Mouse (Mus musculus) midbrain, embryonic 13.5 days (tissue): Measurements from ENCODE around the gene Fam198a. TPM values are rescaled to one million over a fixed set of nuclear protein-coding genes. Genes with fewer than 3 reads are reported as not detected.

ENCODE experiments used
- ATAC-seq: fragments of 200-750 bp; cut with Nextera tagmentation; 2 replicates; pipeline ENCODE4 v1.8.0; 2017; ENCODE audit warnings: mild to moderate bottlenecking, moderate TSS enrichment, moderate library complexity
- H3K27ac ChIP-seq: fragments of 300-500 bp; sonication (generic); 2 replicates; pipeline ENCODE4 v1.5.1; 2015; ENCODE audit warnings: inconsistent platforms, mild to moderate bottlenecking, moderate library complexity
- H3K27me3 ChIP-seq: fragments of 300-500 bp; sonication (generic); 2 replicates; pipeline ENCODE4 v1.6.1; 2015; ENCODE audit warnings: mild to moderate bottlenecking, inconsistent platforms
- H3K36me3 ChIP-seq: fragments of 300-500 bp; sonication (generic); 2 replicates; pipeline ENCODE4 v1.6.1; 2015; ENCODE audit warnings: mild to moderate bottlenecking, inconsistent platforms
- H3K4me1 ChIP-seq: fragments of 300-500 bp; sonication (generic); replicated peaks from 2 replicates; pipeline ENCODE4 v1.6.1; 2015; ENCODE audit warnings: inconsistent platforms
- H3K4me2 ChIP-seq: fragments of 300-500 bp; sonication (generic); replicated peaks from 2 replicates; pipeline ENCODE4 v1.6.1; 2015; ENCODE audit warnings: moderate library complexity, mild to moderate bottlenecking, inconsistent platforms
- H3K4me3 ChIP-seq: fragments of 300-500 bp; sonication (generic); replicated peaks from 2 replicates; pipeline ENCODE4 v1.5.1; 2015; ENCODE audit warnings: mild to moderate bottlenecking, inconsistent platforms
- H3K9ac ChIP-seq: fragments of 300-500 bp; sonication (generic); replicated peaks from 2 replicates; pipeline ENCODE4 v1.6.1; 2015; ENCODE audit warnings: mild to moderate bottlenecking, inconsistent platforms
- H3K9me3 ChIP-seq: fragments of 300-500 bp; sonication (generic); 2 replicates; pipeline ENCODE4 v1.6.1; 2016; ENCODE audit warnings: mild to moderate bottlenecking, inconsistent platforms
- WGBS: fragments of 180-500 bp; shearing (Covaris S2); methylation state at CpG from one replicate; pipeline ENCODE4 v1.1.7; 2015; 5-methylcytosine and 5-hydroxymethylcytosine counted together
- polyA plus RNA-seq: library from polyadenylated mRNA; unstranded; fragments of >200 nt; fragmentation: Nextera tagmentation; extraction: Ambion mirVana; gene quantifications from 2 replicates; pipeline ENCODE4 v1.2.1, GENCODE M21; 2015

Fam198a gene
- polyA plus RNA-seq, result 0.89 and 0.96 TPM in 2 replicates

DNA sequence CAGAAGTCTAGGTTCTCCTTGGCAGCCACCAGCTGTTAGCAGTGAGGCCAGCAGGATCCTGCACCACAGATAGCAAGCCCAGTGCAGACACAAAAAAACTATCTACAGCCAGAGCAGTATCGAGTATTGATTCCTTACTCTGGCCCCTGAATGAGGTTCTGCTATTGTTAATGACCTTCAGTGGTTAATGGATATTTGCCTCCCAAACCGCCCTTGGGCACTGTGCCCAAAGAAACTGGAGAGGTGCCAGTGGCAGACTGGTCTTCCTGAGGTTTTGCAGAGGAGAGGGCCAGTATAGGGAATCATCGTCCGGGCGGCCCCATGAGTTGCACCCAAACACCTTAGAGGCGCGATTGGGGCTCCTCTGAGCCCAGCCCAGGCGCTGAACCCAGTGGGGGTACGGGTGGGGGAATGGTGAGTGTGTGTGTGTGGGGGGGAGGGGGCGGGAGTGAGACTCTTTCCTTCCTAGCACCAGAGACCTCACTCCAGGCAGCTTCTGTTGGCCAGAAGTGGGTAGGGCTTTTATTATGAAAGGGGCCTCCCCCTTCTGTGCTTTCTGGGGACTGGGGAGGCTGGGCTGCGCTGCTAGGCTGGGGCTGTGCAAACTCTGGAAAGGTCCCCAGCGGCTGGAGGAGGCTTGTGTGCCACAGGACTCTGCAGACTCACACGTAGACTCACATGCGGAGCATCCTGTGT, at the start of gene Fam198a:
TSS of gene Fam198a (plus strand) at position 571 of the 696 bp plus-strand sequence.
- Histone ChIP-seq H3K4me1 (peaks cover 11% of the 10 kb centered on the region), H3K4me2 (peak within 1 kb of the TSS; percentile 45), H3K27ac (peak within 1 kb of the TSS; percentile 58; the same call in 1 of the 2 replicates), H3K36me3 (no peaks in the 10 kb centered on the region), H3K9me3 (no peaks in the 10 kb centered on the region), H3K27me3 (no peaks in the 10 kb centered on the region), H3K9ac (peak within 1 kb of the TSS; percentile 54; the same call in 1 of the 2 replicates), H3K4me3 (peak within 1 kb of the TSS; percentile 15; the same call in 1 of the 2 replicates)
- peak; percentile 91 for ATAC-seq
- 13% methylated on average over 14 of the region's 14 CpGs for WGBS

- 76% methylated on average over 5 of the region's 5 CpGs for WGBS
- no peaks in the 10 kb centered on the region for H3K4me1 ChIP-seq
- H3K4me2 ChIP-seq, result no peak overlapping the region
- no peaks in the 10 kb centered on the region for H3K27me3 ChIP-seq
- ATAC-seq, result no peak
- H3K4me3 ChIP-seq, result no peak overlapping the region
- H3K27ac ChIP-seq, result no peak overlapping the region
- no peak overlapping the region for H3K9ac ChIP-seq
- H3K9me3 ChIP-seq, result no peaks in the 10 kb centered on the region
- H3K36me3 ChIP-seq, result no peaks in the 10 kb centered on the region
These were observed 48.8 kb upstream of the Fam198a start for GRCm38 (mm10) chr9:121901710-121902700.

- Histone ChIP-seq H3K4me1 (no peaks in the 10 kb centered on the region), H3K9ac (no peak overlapping the region), H3K36me3 (no peaks in the 10 kb centered on the region), H3K4me3 (no peak overlapping the region), H3K9me3 (no peaks in the 10 kb centered on the region), H3K27ac (no peak overlapping the region), H3K27me3 (no peaks in the 10 kb centered on the region), H3K4me2 (no peak overlapping the region)
- WGBS, result 77% methylated on average over 8 of the region's 8 CpGs
- ATAC-seq, result no peak
These were observed 47.1 kb upstream of the Fam198a start for GRCm38 (mm10) chr9:121903476-121904305.

DNA sequence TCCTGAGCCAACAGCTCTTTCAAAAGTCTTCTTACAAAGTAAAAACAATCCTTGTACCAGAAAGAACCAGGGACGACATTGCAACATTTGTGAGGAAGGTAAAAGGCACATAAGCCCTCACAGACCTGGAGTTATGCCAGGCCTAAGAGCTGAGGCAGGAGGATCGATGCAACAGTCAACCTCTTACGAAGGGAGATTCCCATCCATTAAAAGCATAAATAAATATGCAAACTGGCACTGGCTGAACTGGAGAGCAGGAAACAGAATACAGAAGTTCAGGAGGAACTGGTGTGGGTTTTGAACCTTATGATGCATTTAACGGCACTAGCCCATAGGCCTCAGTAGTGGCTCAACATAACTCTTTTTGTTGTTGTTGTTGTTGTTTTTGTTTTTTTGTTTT, 46.5 kb upstream of the Fam198a start:
- no peaks in the 10 kb centered on the region for H3K36me3 ChIP-seq
- 93% methylated on average over 4 of the region's 4 CpGs for WGBS

DNA sequence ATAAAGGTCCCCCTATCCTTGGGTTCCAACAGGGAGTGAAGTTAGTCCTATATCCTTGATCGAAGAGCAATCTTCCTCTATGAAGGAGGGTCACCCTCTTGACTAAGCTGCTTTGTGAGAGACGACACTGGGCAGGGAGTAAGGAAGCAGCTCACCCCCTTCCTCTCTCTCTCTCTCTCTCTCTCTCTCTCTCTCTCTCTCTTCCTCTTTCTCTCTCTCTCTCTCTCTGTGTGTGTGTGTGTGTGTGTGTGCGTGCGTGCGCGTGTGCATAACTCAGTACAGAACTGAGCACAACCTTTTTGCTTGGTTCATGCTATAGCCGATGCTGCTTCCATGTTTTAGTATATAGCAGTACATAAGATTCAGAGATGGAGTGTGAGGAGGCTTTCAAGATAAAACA, 45.8 kb upstream of the Fam198a start:
- H3K9ac ChIP-seq, result no peak overlapping the region
- H3K4me3 ChIP-seq, result no peak overlapping the region
- H3K4me1 ChIP-seq, result no peaks in the 10 kb centered on the region
- ATAC-seq, result no peak
- H3K36me3 ChIP-seq, result no peaks in the 10 kb centered on the region
- H3K27me3 ChIP-seq, result no peaks in the 10 kb centered on the region
- H3K4me2 ChIP-seq, result no peak overlapping the region
- 90% methylated on average over 7 of the region's 7 CpGs for WGBS
- no peak overlapping the region for H3K27ac ChIP-seq
- H3K9me3 ChIP-seq, result no peaks in the 10 kb centered on the region

More for the DNA sequence above, 46.5 kb upstream of the Fam198a start:
- no peak overlapping the region for H3K4me3 ChIP-seq
- no peaks in the 10 kb centered on the region for H3K4me1 ChIP-seq
- H3K9ac ChIP-seq, result no peak overlapping the region
- H3K9me3 ChIP-seq, result no peaks in the 10 kb centered on the region
- H3K4me2 ChIP-seq, result no peak overlapping the region
- H3K27me3 ChIP-seq, result no peaks in the 10 kb centered on the region
- no peak for ATAC-seq
- H3K27ac ChIP-seq, result no peak overlapping the region

DNA sequence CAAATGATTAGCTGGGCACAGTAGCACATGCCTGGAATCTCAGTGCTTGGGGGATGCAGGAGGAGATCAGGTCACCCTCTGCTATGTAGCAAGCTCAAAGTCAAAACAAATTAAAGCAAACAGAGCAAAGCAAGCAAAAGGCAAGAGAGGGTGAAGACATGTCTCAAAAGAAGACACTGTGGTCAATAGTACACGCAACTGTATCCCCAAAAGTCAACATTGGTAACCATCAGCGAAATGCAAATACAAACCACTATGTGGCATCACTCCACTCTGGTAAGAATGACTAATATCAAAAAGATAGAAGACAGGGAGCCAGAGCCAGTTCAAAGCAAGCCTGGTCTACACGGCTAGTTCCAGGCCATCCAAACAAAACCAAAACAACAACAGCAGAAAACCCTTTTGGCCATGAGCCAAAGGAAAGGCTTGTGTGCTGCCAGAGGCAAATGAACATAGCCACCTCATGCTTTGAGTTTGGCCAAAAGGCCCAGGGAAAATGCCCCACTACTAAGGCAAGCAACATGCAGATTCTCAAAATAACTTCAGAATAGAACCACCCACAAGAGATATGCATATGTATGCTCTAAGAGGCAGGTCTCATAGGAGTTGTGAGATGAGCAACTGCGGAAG, 45.1 kb upstream of the Fam198a start:
- Histone ChIP-seq H3K27me3 (no peaks in the 10 kb centered on the region), H3K4me3 (no peak overlapping the region), H3K27ac (no peak overlapping the region), H3K9me3 (no peaks in the 10 kb centered on the region), H3K4me1 (no peaks in the 10 kb centered on the region), H3K36me3 (no peaks in the 10 kb centered on the region), H3K9ac (no peak overlapping the region), H3K4me2 (no peak overlapping the region)
- WGBS, result 81% methylated on average over 4 of the region's 4 CpGs
- ATAC-seq, result no peak

DNA sequence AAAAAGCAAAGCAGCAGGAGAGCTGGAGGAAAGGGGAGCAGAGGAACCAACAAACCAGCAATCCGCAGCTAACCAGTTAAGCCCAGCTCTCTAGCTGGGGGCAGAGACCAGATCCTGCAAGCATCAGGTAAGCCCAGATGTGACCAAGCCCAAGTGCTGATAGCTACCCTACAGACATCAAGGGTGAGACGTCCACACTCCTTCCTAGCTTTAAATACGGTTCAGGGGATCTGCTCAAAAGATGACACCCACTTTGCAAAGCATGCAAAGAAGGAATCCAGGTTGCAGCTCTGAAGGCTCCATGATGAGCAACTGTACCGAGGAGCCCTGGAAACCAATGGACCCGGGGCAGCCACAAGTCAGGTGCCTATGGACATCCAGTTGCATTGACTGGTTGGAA, 44.3 kb upstream of the Fam198a start:
- no peak overlapping the region for H3K27ac ChIP-seq
- no peaks in the 10 kb centered on the region for H3K9me3 ChIP-seq
- H3K4me3 ChIP-seq, result no peak overlapping the region
- no peak overlapping the region for H3K4me2 ChIP-seq
- no peaks in the 10 kb centered on the region for H3K27me3 ChIP-seq
- no peak for ATAC-seq
- no peaks in the 10 kb centered on the region for H3K36me3 ChIP-seq
- no peak overlapping the region for H3K9ac ChIP-seq
- no peaks in the 10 kb centered on the region for H3K4me1 ChIP-seq
- 88% methylated on average over 5 of the region's 5 CpGs for WGBS

- Histone ChIP-seq H3K27me3 (no peaks in the 10 kb centered on the region), H3K9me3 (no peaks in the 10 kb centered on the region), H3K9ac (no peak overlapping the region), H3K36me3 (no peaks in the 10 kb centered on the region), H3K4me1 (no peaks in the 10 kb centered on the region), H3K4me3 (no peak overlapping the region), H3K27ac (no peak overlapping the region), H3K4me2 (no peak overlapping the region)
- ATAC-seq, result no peak
- WGBS, result 75% methylated on average over 10 of the region's 10 CpGs
These were observed 43.3 kb upstream of the Fam198a start for GRCm38 (mm10) chr9:121907356-121908070.

- no peak overlapping the region for H3K9ac ChIP-seq
- H3K27me3 ChIP-seq, result no peaks in the 10 kb centered on the region
- ATAC-seq, result no peak
- H3K4me2 ChIP-seq, result no peak overlapping the region
- H3K9me3 ChIP-seq, result no peaks in the 10 kb centered on the region
- H3K4me3 ChIP-seq, result no peak overlapping the region
- 90% methylated on average over 17 of the region's 17 CpGs for WGBS
- no peaks in the 10 kb centered on the region for H3K36me3 ChIP-seq
- H3K27ac ChIP-seq, result no peak overlapping the region
- H3K4me1 ChIP-seq, result no peaks in the 10 kb centered on the region
These were observed 42.5 kb upstream of the Fam198a start for GRCm38 (mm10) chr9:121908321-121908720.

- no peak overlapping the region for H3K27ac ChIP-seq
- WGBS, result 86% methylated on average over 6 of the region's 6 CpGs
These were observed 41.2 kb upstream of the Fam198a start for GRCm38 (mm10) chr9:121909635-121910034.

DNA sequence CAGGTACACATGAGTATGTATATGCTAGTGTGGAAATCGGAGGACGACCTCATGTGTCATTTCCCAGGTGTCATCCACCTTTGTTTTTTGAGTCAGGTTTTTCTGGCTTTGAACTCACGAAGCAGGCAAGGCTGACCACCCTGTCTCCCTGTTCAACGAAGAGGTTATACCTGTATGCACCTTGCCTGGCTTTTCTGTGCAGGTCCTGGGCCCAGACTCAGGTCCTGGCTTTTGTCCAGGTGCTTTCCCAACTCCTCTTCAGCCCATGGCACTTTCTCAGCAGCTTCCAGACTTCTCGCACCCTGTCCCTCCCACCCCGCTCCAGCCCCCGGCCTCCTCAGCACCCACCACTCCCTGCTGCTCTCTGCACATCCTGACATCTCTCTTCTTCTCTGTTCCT, 39.6 kb upstream of the Fam198a start:
- Histone ChIP-seq H3K4me2 (no peak overlapping the region), H3K9ac (no peak overlapping the region), H3K27ac (no peak overlapping the region), H3K9me3 (no peaks in the 10 kb centered on the region), H3K27me3 (no peaks in the 10 kb centered on the region), H3K4me1 (no peaks in the 10 kb centered on the region), H3K4me3 (no peak overlapping the region), H3K36me3 (no peaks in the 10 kb centered on the region)
- no peak for ATAC-seq
- WGBS, result 90% methylated on average over 7 of the region's 7 CpGs

More at GRCm38 (mm10) chr9:121909635-121910034, 41.2 kb upstream of the Fam198a start:
- Histone ChIP-seq H3K4me3 (no peak overlapping the region), H3K27me3 (no peaks in the 10 kb centered on the region), H3K36me3 (no peaks in the 10 kb centered on the region), H3K9ac (no peak overlapping the region), H3K9me3 (no peaks in the 10 kb centered on the region), H3K4me1 (no peaks in the 10 kb centered on the region), H3K4me2 (no peak overlapping the region)
- ATAC-seq, result no peak
